Mouse (Mus musculus): ENCODE measurements at regions not wholly inside any gene's neighbourhood (a gene's known extent, or its start where the extent isn't known, plus 50 kb on each side); places are given as distances from the start of the nearest gene placed in this dataset.

- no peaks in the 10 kb centered on the region for H3K36me3 ChIP-seq (ENCODE audit: control insufficient read depth, insufficient read depth, low read length)
- H3K27me3 ChIP-seq (ENCODE audit: control insufficient read depth, insufficient read depth, low read length): no peaks in the 10 kb centered on the region
- H3K4me1 ChIP-seq (ENCODE audit: control insufficient read depth, insufficient read depth, low read length): no peaks in the 10 kb centered on the region
- TF ChIP-seq POLR2A (IDR thresholded peaks at IDR 0.05; ENCODE audit: control insufficient read depth, low read depth, low read length): no peak
- TF ChIP-seq CTCF (IDR thresholded peaks at IDR 0.05; ENCODE audit: control insufficient read depth, insufficient read depth, insufficient replicate concordance, low read depth, low read length): no peak
- no peak overlapping the region for H3K4me3 ChIP-seq (ENCODE audit: control insufficient read depth, low read depth, low read length)
- no peak overlapping the region for H3K27ac ChIP-seq (ENCODE audit: control insufficient read depth, insufficient read depth, low read depth, low read length)
Observed at GRCm38 (mm10) chr4:24245124-24245523, 251.1 kb upstream of the Mms22l start.

DNA sequence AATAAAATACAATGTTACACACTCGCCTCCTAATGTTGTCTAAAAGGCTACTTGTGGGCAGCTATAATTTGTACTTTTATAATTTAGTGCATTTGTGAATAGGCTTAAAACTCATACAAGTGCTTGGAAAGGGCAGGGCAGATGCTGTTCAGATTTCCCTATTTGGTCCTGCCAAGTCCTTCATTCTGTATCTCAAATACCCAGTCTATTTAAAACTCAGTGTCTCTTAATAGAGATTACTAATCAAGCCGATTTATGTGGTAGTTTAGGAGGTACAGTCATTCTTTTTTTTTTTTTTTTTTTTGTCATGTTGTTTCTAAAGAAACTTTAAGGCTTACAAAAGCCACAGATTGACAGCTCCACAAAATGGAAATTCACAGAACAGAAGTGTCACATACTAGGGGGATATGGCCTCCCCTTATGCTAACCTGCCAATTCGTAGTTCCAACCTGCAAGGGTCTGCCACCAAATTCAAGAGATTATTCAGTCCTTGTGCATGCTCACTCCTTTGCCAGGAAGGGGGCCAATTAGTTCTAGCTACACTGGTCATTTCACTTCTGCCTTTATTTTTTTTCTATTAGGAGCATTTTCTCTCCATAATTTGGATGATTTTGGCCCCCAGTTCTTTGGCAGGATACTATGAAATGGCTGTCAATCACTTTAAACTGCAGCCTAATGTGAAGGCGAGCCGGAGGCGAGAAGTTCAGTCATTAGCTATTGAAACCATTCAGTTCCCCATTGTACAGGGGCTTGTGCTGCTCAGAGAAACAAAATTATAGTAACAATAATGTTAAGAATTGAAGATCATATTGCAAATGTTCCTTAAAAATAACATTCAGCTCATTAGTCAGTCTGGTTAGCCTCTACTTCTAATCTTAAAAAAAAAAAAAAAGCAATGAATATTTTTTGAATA, 247.9 kb upstream of the Mms22l start:
- no peak overlapping the region for H3K27ac ChIP-seq (ENCODE audit: control insufficient read depth, insufficient read depth, low read depth, low read length)
- no peak overlapping the region for H3K4me3 ChIP-seq (ENCODE audit: control insufficient read depth, low read depth, low read length)
- no peaks in the 10 kb centered on the region for H3K36me3 ChIP-seq (ENCODE audit: control insufficient read depth, insufficient read depth, low read length)
- no peak for TF ChIP-seq POLR2A (IDR thresholded peaks at IDR 0.05; ENCODE audit: control insufficient read depth, low read depth, low read length)
- no peak for TF ChIP-seq CTCF (IDR thresholded peaks at IDR 0.05; ENCODE audit: control insufficient read depth, insufficient read depth, insufficient replicate concordance, low read depth, low read length)
- H3K4me1 ChIP-seq (ENCODE audit: control insufficient read depth, insufficient read depth, low read length): no peaks in the 10 kb centered on the region
- no peaks in the 10 kb centered on the region for H3K27me3 ChIP-seq (ENCODE audit: control insufficient read depth, insufficient read depth, low read length)

- H3K27me3 ChIP-seq (ENCODE audit: control insufficient read depth, insufficient read depth, low read length): no peaks in the 10 kb centered on the region
- H3K4me1 ChIP-seq (ENCODE audit: control insufficient read depth, insufficient read depth, low read length): no peaks in the 10 kb centered on the region
- no peak overlapping the region for H3K27ac ChIP-seq (ENCODE audit: control insufficient read depth, insufficient read depth, low read depth, low read length)
- no peaks in the 10 kb centered on the region for H3K36me3 ChIP-seq (ENCODE audit: control insufficient read depth, insufficient read depth, low read length)
- no peak overlapping the region for H3K4me3 ChIP-seq (ENCODE audit: control insufficient read depth, low read depth, low read length)
- TF ChIP-seq CTCF (IDR thresholded peaks at IDR 0.05; ENCODE audit: control insufficient read depth, insufficient read depth, insufficient replicate concordance, low read depth, low read length): peak; percentile 6; the same call in 1 of the 2 replicates
- no peak for TF ChIP-seq POLR2A (IDR thresholded peaks at IDR 0.05; ENCODE audit: control insufficient read depth, low read depth, low read length)
Observed at GRCm38 (mm10) chr4:24249243-24249970, 246.8 kb upstream of the Mms22l start.

- no peak overlapping the region for H3K27ac ChIP-seq (ENCODE audit: control insufficient read depth, insufficient read depth, low read depth, low read length)
- H3K4me1 ChIP-seq (ENCODE audit: control insufficient read depth, insufficient read depth, low read length): no peaks in the 10 kb centered on the region
- H3K4me3 ChIP-seq (ENCODE audit: control insufficient read depth, low read depth, low read length): no peak overlapping the region
- no peak for TF ChIP-seq POLR2A (IDR thresholded peaks at IDR 0.05; ENCODE audit: control insufficient read depth, low read depth, low read length)
- no peak for TF ChIP-seq CTCF (IDR thresholded peaks at IDR 0.05; ENCODE audit: control insufficient read depth, insufficient read depth, insufficient replicate concordance, low read depth, low read length)
- H3K27me3 ChIP-seq (ENCODE audit: control insufficient read depth, insufficient read depth, low read length): no peaks in the 10 kb centered on the region
- no peaks in the 10 kb centered on the region for H3K36me3 ChIP-seq (ENCODE audit: control insufficient read depth, insufficient read depth, low read length)
Observed at GRCm38 (mm10) chr4:24278154-24278553, 218.1 kb upstream of the Mms22l start.
